Mouse (Mus musculus) B cell, adult (primary cell): ENCODE measurements around the gene Lcorl. TPM values are rescaled to one million over a fixed set of nuclear protein-coding genes. Genes with fewer than 3 reads are reported as not detected.

Source experiments
- total RNA-seq: library from RNA; stranded (reverse); gene quantifications from 4 replicates; pipeline ENCODE4 v1.2.4, GENCODE M21; 2023; ENCODE audit not compliant: inconsistent age

Gene Lcorl
- total RNA-seq, result 28.9 to 36.0 TPM (median 31.7 TPM) in 4 replicates

GRCm38 (mm10) chr5:45857254-45858011 lies at the start of gene Lcorl:
Gene Lcorl, minus strand, starts transcription at chr5:45857615.

GRCm38 (mm10) chr5:45669598-45670279 lies 187.7 kb downstream of the Lcorl start, which contains the start of gene Ncapg:
Gene Ncapg, plus strand, starts transcription at chr5:45669919.

Other genes with a start within 250 kb of the Lcorl start
- gene Fam184b, start 218.0 kb downstream of the Lcorl start, total RNA-seq, result not detected in 4 replicates
- 1.5 to 2.6 TPM (median 1.7 TPM) in 4 replicates for gene Ncapg, start 187.7 kb downstream of the Lcorl start, total RNA-seq